Mouse (Mus musculus): ENCODE measurements at regions not wholly inside any gene's neighbourhood (a gene's known extent, or its start where the extent isn't known, plus 50 kb on each side); places are given as distances from the start of the nearest gene placed in this dataset.

GRCm38 (mm10) chr14:104905706-104906105 is 271.4 kb downstream of the Rbm26 start:
- no peak for TF ChIP-seq CTCF (IDR thresholded peaks at IDR 0.05; ENCODE audit: borderline replicate concordance, insufficient read depth, low read depth, low read length)
- TF ChIP-seq POLR2A (IDR thresholded peaks at IDR 0.05; ENCODE audit: borderline replicate concordance, insufficient read depth, low read length): no peak

All from cerebellum, adult 2 months (tissue).